Mouse (Mus musculus): ENCODE measurements at regions not wholly inside any gene's neighbourhood (a gene's known extent, or its start where the extent isn't known, plus 50 kb on each side); places are given as distances from the start of the nearest gene placed in this dataset.

DNA sequence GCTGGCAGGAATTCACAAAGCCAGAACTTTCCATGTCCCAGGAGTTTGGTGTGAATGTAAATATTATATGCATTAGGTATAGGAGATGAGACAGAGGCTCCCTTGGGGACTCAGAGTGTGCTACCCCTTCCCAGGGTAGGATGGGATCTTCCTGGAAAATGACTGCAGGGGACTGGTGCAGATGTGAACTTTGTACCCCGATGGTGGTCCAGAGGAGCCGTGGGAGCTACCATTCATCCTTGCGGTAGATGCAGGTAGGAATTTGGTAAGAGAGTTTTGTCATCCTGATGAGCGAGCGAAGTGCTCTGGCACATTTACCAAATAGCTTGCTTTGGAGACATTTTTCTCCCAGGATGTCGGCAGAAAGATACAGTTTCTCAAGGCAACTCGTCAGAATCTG, 59.7 kb upstream of the Ppara start:
- no peak for DNase-seq

DNA sequence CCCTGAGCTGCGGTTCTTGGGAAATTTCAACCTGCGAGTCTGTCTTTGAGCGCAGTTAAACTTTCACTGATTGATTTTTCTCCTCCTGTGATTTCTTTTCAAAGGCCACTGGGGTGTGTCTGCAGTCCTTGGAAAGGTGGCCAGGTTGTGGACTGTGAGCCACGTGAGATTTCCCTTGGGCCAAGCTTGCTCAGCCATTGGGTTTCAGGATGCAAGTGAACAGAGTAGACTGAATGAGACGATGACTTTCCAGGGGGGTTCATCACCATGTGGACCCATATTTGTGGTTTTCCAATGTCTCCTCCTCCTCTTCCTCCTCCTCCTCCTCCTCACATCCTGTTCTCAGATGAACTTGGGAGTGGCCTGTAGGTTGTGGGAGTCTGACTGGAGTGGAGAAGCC, 59.0 kb upstream of the Ppara start:
- peak; percentile 77 to 90 for DNase-seq

DNA sequence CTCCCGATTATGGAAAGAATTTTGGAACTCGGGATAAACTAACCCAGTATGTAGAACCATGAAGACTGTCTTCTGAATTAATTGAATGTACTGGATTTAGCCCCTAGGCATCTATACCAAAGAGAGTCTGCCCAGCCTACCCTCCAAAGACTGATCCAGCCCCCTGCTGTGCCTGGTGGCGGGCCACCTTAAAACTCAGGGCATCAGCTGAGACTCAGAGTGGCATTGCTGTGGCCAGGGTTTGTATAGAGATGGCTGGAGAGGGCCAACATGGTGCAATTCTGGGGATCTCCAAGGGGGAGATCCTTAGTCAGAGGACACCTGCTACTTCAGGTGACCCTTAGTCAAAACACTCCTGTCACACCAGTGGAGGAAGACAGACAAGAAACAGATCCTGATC, 58.6 kb upstream of the Ppara start:
- DNase-seq, result no peak

DNA sequence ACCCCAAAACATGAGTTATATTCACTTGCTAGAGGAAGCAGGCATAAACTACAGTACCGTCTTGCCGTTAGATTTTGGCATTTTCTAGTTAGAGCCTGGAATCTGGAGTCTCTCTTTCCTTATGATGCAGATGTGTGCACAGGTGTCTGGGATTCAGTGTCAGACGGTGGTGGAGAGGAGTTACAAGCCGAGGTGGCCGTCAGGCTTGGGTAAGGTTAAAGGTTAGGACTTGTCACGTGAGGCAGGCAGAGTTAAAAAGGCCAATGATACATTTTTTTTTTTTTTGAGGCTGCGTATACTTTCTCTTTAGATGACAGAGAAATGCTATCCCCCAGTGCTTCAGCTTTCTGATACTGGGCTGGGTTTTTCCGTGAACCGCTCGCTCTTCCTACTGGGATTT, 57.9 kb upstream of the Ppara start:
- DNase-seq, result no peak

DNA sequence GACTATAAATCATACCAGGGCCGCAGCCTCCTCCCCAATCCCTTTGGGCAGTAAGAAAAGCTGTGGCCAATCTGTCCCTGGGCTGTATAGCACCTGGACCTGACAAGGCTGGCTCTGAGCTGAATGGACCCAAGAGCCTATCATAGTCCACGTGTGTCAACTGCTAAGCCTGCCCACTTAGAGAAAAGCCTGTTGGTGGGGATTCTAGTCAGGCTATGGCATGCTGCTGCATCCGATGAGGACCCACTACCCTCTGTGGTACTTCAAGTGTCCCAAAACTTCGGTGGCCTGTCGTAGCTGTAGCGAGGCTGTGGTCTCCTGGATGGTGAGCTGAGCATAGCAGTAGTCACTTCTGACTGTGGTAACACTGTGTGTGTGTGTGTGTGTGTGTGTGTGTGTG, 57.4 kb upstream of the Ppara start:
- DNase-seq, result no peak

DNA sequence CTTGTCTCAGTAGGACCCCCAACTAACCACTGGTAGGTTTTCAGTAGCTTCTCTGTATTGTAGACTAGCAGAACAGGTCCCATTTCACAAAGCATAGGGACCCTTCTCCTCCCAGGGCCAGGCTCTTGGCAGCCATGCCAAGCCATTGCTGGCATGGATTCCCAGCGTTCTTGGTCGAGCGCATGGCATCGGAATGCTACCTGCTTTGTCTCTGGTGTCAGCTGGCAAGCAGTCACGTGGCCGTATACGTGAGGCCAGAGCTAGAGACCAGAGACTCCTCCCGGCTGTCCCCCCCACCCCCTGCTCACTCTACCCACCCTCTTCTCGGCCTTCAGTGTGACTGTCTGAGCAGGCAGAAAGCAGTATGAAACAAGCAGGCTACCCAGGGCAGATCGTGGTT, 56.9 kb upstream of the Ppara start:
- peak; percentile 83 to 91 for DNase-seq

DNA sequence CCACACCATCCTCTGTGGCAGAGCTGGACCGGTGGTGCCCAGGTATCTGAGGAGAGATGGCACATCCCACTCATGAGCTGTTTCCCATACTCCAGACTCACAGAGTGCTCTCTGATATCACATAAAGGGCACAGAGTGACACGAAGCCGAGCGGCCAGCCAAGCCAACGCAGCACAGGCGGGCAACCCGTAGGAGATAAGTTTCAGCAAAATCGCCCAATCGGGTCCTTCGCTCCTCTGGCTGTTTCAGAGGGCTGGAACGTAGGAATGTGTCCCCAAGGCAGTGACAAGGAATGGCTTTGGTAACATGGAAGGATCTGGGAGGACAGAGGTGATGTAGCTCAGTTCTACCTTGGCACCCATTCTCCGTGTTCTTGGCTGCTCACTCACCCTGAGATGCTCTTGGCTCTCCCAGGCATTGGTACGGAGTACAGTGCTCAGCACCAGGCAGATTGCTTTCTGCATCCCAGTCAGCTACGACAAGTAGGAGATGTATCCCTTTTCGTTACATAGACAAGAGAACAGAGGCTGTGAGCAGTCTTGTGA, 56.4 kb upstream of the Ppara start:
- no peak for DNase-seq

DNA sequence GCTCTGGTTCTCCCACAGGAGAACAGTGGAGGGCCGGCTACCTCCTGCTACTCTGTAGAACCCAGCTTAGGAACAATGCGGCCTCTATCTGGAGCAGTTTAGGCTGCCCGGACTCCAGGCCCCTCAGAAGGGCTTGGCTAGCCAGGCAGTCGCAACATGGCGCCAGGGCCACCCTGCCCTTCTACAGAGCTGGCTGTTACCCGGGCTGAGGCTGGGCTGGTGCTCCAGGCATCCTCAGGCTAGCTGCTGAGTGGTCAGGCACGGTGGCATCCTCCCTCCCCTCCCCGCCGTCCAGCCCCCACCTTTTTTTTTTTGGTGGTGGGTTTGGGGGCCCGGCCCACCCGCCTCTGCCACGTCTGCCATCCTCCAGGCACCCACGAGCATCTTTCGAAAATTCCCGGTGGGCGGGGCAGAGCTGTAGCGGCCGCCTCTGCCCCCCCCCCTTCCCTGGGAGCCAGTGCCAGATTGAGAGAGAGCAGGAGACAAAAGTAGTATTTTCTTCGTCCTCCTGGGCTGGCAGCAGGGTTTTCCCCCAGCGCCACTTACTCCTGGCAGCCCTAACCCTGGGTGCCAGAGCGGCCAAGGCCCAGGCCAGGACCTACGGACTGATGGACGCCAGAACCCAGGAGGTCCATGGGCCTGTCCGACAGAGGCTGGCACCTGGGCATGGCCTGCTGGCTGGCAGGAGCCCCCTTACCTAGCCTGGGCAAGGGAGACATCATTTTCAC, 55.6 kb upstream of the Ppara start:
- DNase-seq, result peak in 1 of 2 experiments; percentile 71

DNA sequence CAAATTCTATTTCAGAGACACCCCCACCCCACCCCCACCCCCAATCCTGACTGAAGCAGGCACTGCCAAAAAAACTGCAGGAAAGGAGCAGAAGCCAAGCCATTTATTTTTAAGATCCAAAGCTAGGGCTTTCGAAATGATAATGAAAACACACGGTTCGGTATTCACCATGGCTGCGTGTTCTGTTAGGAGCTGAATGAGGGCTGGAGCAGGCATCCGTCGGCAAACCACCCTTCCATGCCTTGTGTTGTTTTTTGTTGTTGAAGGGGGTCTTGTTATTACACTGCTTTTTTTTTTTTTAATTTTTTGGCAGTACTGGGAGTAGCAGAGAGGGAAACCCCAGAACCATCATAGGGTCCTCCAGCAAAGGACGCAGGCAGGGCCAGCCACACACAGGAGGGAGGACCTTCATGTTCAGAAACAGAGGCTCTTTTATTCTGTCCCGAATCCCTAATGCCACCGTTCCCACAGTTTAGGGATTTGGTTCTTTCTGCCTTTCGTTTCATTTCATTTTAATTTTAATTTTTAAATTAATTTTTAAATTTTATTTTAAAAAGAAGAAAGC, 54.8 kb upstream of the Ppara start:
- no peak for DNase-seq

DNA sequence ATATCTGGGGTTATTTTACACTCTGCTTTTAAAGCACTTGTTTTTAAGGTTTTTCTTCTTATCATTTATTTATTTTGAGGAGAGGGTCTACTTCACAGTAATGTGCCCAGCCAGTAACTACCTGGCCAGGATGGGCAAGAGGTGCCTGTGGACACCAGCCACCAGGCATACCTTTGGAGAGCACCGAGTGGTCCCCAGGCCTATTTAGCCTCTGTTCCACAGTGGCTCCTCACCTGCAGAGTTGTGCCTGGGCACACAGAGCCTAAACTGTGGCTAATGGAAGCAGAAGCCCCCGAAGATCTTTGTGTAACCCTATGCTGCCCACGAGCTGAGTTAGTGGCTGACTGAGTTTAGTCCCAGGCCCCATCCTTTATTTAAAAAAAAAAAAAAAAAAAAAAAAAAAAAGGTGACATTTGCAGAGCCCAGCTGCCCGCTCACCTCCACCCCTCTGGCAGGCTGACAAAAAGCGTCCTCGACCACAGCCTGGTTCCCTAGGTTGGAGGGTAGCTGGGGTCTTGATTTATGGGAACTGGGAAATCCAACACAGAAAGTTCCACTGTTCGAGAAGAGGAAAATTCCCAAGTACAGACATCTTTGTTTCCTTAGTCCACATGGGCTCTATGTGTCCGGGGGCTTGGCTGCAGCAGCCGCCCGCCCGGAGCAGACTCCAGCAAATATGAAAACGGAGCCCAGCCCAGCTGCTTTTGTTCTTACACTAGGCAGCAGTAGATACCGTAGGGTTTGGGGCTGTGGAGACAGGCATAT, 54.1 kb upstream of the Ppara start:
- DNase-seq, result peak in 1 of 2 experiments; percentile 67

DNA sequence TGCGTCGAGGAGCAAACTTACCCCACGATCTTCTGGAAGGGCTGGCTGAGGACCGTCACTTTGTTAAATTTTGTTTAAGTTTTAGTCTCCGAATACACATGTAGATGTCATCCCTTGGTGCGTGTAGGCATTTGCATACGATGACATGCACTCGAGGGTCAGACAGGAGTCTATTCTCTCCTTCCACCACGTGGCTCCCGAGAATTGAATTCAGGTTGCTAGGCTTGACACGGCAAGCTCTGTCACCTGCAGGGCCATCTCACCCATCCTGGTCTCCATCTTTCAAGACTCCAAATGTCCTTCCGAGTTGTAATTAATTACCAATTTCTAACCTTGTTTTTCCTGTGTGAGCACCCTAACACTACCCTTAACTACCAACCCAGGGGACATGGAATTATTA, 52.7 kb upstream of the Ppara start:
- DNase-seq, result no peak

DNA sequence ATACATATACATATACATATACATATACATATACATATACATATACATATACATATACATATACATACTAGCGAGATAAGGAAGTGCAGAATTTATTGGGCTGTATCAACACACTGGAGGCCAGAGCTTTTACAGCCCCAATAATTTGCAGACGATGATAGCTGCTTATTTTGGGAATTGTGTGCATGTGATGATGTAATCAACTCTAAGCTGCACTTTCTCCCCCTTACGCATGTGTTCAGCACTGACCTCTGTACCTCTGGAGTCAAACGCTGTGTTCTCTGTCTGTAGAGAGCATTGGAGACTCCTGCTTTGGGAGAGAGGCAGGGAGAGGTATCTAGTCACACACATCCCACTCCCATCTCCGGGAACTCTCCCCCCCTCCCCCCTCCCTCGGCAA, 52.0 kb upstream of the Ppara start:
- peak in 1 of 2 experiments; percentile 27 for DNase-seq

DNA sequence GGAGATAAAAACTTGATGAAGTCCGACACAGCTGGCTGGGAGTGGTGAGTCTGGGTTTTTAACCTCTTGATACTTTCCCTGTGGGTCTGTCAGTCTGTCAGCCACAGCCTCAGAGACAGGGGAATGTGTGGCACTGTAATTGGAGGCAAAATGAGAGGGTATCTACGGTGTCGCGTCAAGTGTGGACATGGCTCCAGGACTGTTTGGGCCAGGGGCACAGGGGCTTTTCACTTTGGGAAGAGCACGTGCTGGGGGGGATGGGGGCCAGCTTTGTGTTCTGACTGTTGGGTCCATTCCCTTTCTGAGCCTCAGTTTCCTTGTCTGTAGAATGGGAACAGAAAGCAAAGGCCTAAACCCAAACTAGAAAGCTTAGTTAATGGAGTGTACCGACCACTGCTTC, 51.5 kb upstream of the Ppara start:
- no peak for DNase-seq

DNA sequence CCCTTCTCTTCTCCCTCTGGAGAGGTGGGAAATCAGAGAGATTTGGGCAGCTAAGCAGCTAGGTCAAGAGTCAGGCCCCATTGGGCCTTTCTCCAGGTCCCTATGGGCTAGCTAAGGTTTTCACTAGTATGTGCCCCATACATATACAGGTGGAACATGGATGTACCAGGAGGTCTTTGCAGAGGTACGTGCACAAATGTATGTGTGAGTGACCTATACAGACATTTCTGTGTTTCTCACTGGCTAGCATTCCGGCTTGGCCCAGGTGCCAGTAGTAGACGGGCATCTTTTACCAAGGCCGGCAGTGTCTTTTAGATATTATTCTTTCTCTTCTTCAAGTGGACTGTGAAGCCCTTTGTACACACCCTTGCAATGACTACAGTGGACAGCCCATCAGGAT, 51.1 kb upstream of the Ppara start:
- no peak for DNase-seq

DNA sequence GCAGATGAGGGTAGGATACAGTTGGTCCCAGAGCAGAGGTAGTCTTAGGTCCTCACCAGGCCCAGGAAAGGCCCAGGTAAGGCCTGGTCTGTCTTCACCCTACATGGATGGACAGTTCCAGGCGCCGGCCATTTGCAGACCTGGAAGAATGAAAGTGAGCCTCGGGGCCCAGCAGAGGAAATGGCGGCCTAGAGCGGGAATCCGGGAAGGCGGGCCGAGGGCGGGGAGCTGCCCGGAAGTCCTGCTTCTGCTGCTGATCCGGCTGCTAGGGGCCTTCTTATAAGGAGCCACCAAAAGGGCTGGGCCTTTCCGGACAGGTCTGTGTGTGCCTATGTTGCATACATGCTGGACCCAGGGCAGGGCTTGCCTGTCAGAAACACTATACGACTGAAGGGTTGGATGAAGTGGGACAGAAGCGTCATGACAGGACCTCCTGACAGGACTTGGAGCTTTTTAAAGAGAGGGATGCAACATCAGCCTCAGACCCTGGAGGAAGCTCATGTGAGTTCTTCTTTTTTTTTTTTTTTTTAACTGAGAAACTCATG, 50.5 kb upstream of the Ppara start:
- peak; percentile 82 for DNase-seq

DNA sequence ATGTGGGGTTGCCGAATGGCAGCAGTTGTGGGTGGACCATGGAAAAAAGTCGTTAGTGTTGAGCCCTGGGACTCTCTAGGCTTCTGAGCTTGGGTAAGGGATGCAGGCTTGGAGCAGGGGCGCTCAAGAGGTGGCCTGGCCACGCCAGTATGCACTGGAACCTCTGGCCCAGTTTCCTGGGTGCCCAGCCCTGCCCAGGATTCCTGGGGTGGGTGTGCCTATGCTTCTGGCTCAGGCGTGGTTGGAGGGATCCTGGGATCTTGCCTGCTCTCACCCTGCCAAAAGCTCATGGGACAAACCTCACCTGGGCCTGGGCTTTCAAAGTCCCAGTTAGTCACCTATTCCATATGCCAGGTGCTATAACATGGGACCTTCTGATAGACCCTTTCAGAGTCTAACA, 49.9 kb upstream of the Ppara start:
- peak in 1 of 2 experiments; percentile 59 for DNase-seq

Measured in kidney, postnatal 36 days (tissue).